Mouse (Mus musculus) heart, embryonic 13.5 days (tissue): ENCODE measurements around the gene Kit. TPM values are rescaled to one million over a fixed set of nuclear protein-coding genes. Genes with fewer than 3 reads are reported as not detected.

Source experiments
- ATAC-seq: fragments of 200-750 bp; cut with Nextera tagmentation; 2 replicates; pipeline ENCODE4 v1.8.0; 2017; ENCODE audit warnings: moderate TSS enrichment; ENCODE audit not compliant: insufficient number of reproducible peaks, low FRiP score, low TSS enrichment; ENCODE audit errors: extremely low read depth
- H3K27ac ChIP-seq: fragments of 300-500 bp; sonication (generic); replicated peaks from 2 replicates; pipeline ENCODE4 v1.5.1; 2015; ENCODE audit warnings: moderate library complexity, mild to moderate bottlenecking, inconsistent platforms
- H3K27me3 ChIP-seq: fragments of 300-500 bp; sonication (generic); replicated peaks from 2 replicates; pipeline ENCODE4 v1.6.1; 2015; ENCODE audit warnings: mild to moderate bottlenecking, inconsistent platforms
- H3K36me3 ChIP-seq: fragments of 300-500 bp; sonication (generic); 2 replicates; pipeline ENCODE4 v1.6.1; 2015; ENCODE audit warnings: mild to moderate bottlenecking, inconsistent platforms
- H3K4me1 ChIP-seq: fragments of 300-500 bp; sonication (generic); 2 replicates; pipeline ENCODE4 v1.6.1; 2015; ENCODE audit warnings: inconsistent platforms
- H3K4me2 ChIP-seq: fragments of 300-500 bp; sonication (generic); 2 replicates; pipeline ENCODE4 v1.6.1; 2015; ENCODE audit warnings: inconsistent platforms, mild to moderate bottlenecking, moderate library complexity
- H3K4me3 ChIP-seq: fragments of 300-500 bp; sonication (generic); 2 replicates; pipeline ENCODE4 v1.5.1; 2015; ENCODE audit warnings: moderate library complexity, mild to moderate bottlenecking, inconsistent platforms
- H3K9ac ChIP-seq: fragments of 300-500 bp; sonication (generic); 2 replicates; pipeline ENCODE4 v1.6.1; 2015; ENCODE audit warnings: inconsistent platforms, mild to moderate bottlenecking, moderate library complexity
- H3K9me3 ChIP-seq: fragments of 300-500 bp; sonication (generic); 2 replicates; pipeline ENCODE4 v1.6.1; 2016; ENCODE audit warnings: inconsistent platforms
- WGBS: fragments of 180-500 bp; shearing (Covaris S2); methylation state at CpG from one replicate; pipeline ENCODE4 v1.1.7; 2015; ENCODE audit warnings: mixed read lengths; 5-methylcytosine and 5-hydroxymethylcytosine counted together
- polyA plus RNA-seq: library from polyadenylated mRNA; unstranded; fragments of >200 nt; fragmentation: Nextera tagmentation; extraction: Ambion mirVana; gene quantifications from 2 replicates; pipeline ENCODE4 v1.2.1, GENCODE M21; 2015

Gene Kit
- 10.6 and 11.1 TPM in 2 replicates for polyA plus RNA-seq

GRCm38 (mm10) chr5:75574852-75575566 lies at the start of gene Kit:
Gene Kit, plus strand, starts transcription at chr5:75574916.
- Histone ChIP-seq H3K9ac (peak within 1 kb of the TSS; percentile 83), H3K36me3 (no peaks in the 10 kb centered on the region), H3K27me3 (peaks cover 53% of the 10 kb centered on the region), H3K27ac (0 out of 2 replicates have a peak within 1 kb of the TSS, but pooled peaks have one; percentile 24), H3K4me1 (peaks cover 29% of the 10 kb centered on the region), H3K9me3 (no peaks in the 10 kb centered on the region), H3K4me2 (peak within 1 kb of the TSS; percentile 100), H3K4me3 (peak within 1 kb of the TSS; percentile 72)
- under 1% methylated on average over 65 of the region's 65 CpGs for WGBS
- peak; percentile 85 for ATAC-seq

DNA sequence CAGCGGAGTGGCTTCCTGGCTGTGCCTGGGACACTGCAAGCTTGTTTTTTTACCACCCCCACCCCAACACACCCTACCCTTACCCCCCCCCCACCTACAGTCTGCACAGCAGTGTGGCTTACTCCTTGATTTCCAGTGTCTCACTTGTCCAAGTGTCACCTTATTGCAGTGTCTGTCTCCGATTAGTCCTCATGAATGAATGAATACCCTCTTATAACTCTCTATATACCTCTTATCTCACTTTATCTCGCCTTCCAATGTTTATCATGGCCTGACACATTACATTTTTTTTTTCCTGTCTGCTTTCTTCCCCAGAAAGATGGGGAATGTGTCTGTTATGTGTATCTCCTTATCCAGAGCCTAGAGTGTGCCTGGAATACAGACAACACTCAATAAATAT lies 38.6 kb upstream of the Kit start:
- no peak overlapping the region for H3K9ac ChIP-seq
- peaks cover 20% of the 10 kb centered on the region for H3K4me1 ChIP-seq
- WGBS = 31% methylated on average over 3 of the region's 3 CpGs
- no peaks in the 10 kb centered on the region for H3K36me3 ChIP-seq
- no peaks in the 10 kb centered on the region for H3K27me3 ChIP-seq
- no peak for ATAC-seq
- no peaks in the 10 kb centered on the region for H3K9me3 ChIP-seq
- H3K27ac ChIP-seq = no peak overlapping the region
- H3K4me3 ChIP-seq = no peak overlapping the region
- H3K4me2 ChIP-seq = 0 out of 2 replicates have a peak overlapping the region, but pooled peaks have one; percentile 10

DNA sequence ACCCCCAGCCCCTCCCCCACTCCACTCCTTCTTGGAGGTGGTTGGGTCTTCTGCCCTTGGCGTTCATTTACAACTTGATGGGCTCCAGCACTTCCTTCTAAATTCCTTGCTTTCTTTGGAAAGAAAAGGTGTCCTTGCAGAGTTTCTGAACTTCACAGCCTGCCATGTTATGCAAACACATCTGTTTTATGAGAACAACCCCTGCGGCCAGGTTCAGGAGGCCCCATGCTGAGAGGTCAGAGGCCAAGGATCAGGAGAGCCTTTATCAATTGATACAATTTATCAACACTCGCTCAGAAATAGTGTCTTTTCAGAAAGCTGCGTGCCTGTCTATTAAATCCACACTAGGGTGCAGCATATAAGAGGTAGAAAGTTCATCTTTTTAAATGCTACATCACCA lies 37.0 kb upstream of the Kit start:
- Histone ChIP-seq H3K4me2 (no peak overlapping the region), H3K9ac (no peak overlapping the region), H3K4me3 (no peak overlapping the region), H3K27me3 (no peaks in the 10 kb centered on the region), H3K36me3 (no peaks in the 10 kb centered on the region), H3K27ac (no peak overlapping the region), H3K4me1 (peaks cover 20% of the 10 kb centered on the region), H3K9me3 (no peaks in the 10 kb centered on the region)
- WGBS = 39% methylated on average over 4 of the region's 4 CpGs
- no peak for ATAC-seq

DNA sequence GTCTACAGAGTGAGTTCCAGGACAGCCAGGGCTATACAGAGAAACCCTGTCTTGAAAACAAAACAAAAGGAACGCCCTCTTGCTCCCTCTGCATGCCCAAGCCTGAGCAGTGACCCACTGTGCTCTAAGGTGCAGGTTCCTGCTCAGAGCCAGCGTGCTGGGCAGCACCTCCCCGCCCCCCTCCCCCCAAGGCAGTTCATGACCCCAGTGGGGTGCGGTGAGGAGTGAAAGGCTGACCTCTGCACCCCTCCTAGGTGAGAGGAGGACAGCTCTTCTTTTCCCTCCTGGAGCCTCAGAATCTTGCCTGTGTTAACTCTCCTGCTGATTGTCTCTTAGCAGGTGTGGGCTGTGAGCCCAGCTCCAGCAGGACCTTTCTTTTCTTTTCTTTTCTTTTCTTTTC lies 36.3 kb upstream of the Kit start:
- no peak for ATAC-seq
- H3K36me3 ChIP-seq = no peaks in the 10 kb centered on the region
- no peaks in the 10 kb centered on the region for H3K27me3 ChIP-seq
- peaks cover 20% of the 10 kb centered on the region for H3K4me1 ChIP-seq
- 0 out of 2 replicates have a peak overlapping the region, but pooled peaks have one; percentile 6 for H3K4me2 ChIP-seq
- H3K9me3 ChIP-seq = no peaks in the 10 kb centered on the region
- H3K4me3 ChIP-seq = no peak overlapping the region
- no peak overlapping the region for H3K27ac ChIP-seq
- H3K9ac ChIP-seq = no peak overlapping the region
- 50% methylated on average over 3 of the region's 4 CpGs for WGBS

DNA sequence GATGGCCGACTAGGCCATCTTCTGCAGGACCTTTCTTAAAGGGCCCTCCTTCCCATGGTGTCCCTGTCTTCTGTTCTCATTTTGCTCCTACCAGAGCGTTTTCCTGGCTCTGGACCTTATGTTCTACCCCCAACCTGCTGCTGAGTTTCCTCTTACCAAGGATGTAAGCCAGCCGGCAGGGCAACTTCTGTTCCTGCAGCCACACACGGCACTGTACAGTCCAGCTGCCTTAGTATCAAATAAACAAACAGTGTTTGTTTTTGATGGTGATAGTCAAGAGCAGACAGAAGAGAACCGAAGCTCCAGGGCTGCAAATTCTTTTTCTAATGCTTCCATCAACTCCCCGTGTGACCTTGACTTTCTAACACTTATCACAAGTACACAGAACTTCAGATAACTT lies 35.6 kb upstream of the Kit start:
- Histone ChIP-seq H3K27me3 (no peaks in the 10 kb centered on the region), H3K4me1 (peaks cover 20% of the 10 kb centered on the region), H3K9ac (0 out of 2 replicates have a peak overlapping the region, but pooled peaks have one; percentile 9), H3K4me3 (no peak overlapping the region), H3K4me2 (peak overlapping the region; percentile 30), H3K9me3 (no peaks in the 10 kb centered on the region), H3K36me3 (no peaks in the 10 kb centered on the region), H3K27ac (no peak overlapping the region; the same call in 1 of the 2 replicates)
- WGBS = 11% methylated on average over 6 of the region's 6 CpGs
- no peak for ATAC-seq

- H3K36me3 ChIP-seq = no peaks in the 10 kb centered on the region
- no peaks in the 10 kb centered on the region for H3K27me3 ChIP-seq
- ATAC-seq = no peak
- WGBS = 58% methylated on average over 3 of the region's 3 CpGs
- no peak overlapping the region for H3K4me2 ChIP-seq
- no peak overlapping the region for H3K4me3 ChIP-seq
- H3K4me1 ChIP-seq = peaks cover 16% of the 10 kb centered on the region
- no peaks in the 10 kb centered on the region for H3K9me3 ChIP-seq
- H3K27ac ChIP-seq = no peak overlapping the region
- H3K9ac ChIP-seq = no peak overlapping the region
Measured at GRCm38 (mm10) chr5:75543757-75544156, 31.0 kb upstream of the Kit start.

- WGBS = 59% methylated on average over 14 of the region's 14 CpGs
- no peak overlapping the region for H3K9ac ChIP-seq
- peaks cover 7% of the 10 kb centered on the region for H3K4me1 ChIP-seq
- no peaks in the 10 kb centered on the region for H3K9me3 ChIP-seq
- no peaks in the 10 kb centered on the region for H3K27me3 ChIP-seq
- H3K27ac ChIP-seq = no peak overlapping the region
- no peak overlapping the region for H3K4me2 ChIP-seq
- H3K4me3 ChIP-seq = no peak overlapping the region
- no peak for ATAC-seq
- no peaks in the 10 kb centered on the region for H3K36me3 ChIP-seq
Measured at GRCm38 (mm10) chr5:75544472-75545264, 30.0 kb upstream of the Kit start.

GRCm38 (mm10) chr5:75545265-75545643 lies 29.5 kb upstream of the Kit start:
- ATAC-seq = no peak
- H3K9me3 ChIP-seq = no peaks in the 10 kb centered on the region
- H3K4me3 ChIP-seq = no peak overlapping the region
- no peaks in the 10 kb centered on the region for H3K36me3 ChIP-seq
- WGBS = 66% methylated on average over 4 of the region's 4 CpGs
- peaks cover 7% of the 10 kb centered on the region; the same call in 1 of the 2 replicates for H3K4me1 ChIP-seq
- no peaks in the 10 kb centered on the region for H3K27me3 ChIP-seq
- no peak overlapping the region for H3K4me2 ChIP-seq
- no peak overlapping the region for H3K9ac ChIP-seq
- H3K27ac ChIP-seq = no peak overlapping the region

GRCm38 (mm10) chr5:75553021-75553420 lies 21.7 kb upstream of the Kit start:
- Histone ChIP-seq H3K9me3 (peaks cover 4% of the 10 kb centered on the region; the same call in 1 of the 2 replicates), H3K4me2 (no peak overlapping the region), H3K9ac (no peak overlapping the region), H3K27me3 (no peaks in the 10 kb centered on the region), H3K36me3 (no peaks in the 10 kb centered on the region), H3K4me3 (no peak overlapping the region), H3K4me1 (no peaks in the 10 kb centered on the region), H3K27ac (no peak overlapping the region)
- WGBS = 72% methylated on average over 3 of the region's 3 CpGs
- ATAC-seq = no peak

DNA sequence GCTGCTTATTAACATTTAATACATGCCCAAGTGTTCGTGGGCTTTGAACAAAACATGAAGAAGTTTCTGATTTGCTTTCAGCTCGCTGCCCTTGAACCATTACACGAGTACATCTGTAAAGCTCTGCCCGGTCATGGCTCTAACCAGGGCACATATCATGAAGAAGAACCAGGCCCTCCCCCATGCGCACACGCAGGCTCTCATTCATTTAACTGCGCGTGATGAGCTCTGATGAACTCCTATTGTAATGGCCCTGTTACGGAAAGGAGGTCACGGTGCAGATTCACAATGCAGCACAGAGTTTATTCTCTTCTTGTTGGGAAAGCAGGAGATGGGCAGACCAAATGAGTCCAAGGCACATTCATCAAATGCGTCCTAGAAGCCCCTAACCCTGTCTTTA lies 17.1 kb upstream of the Kit start:
- Histone ChIP-seq H3K27ac (no peak overlapping the region), H3K9me3 (peaks cover 3% of the 10 kb centered on the region; the same call in 1 of the 2 replicates), H3K4me2 (no peak overlapping the region), H3K27me3 (no peaks in the 10 kb centered on the region), H3K4me3 (no peak overlapping the region), H3K4me1 (no peaks in the 10 kb centered on the region), H3K36me3 (no peaks in the 10 kb centered on the region), H3K9ac (no peak overlapping the region)
- ATAC-seq = no peak
- 82% methylated on average over 11 of the region's 11 CpGs for WGBS

DNA sequence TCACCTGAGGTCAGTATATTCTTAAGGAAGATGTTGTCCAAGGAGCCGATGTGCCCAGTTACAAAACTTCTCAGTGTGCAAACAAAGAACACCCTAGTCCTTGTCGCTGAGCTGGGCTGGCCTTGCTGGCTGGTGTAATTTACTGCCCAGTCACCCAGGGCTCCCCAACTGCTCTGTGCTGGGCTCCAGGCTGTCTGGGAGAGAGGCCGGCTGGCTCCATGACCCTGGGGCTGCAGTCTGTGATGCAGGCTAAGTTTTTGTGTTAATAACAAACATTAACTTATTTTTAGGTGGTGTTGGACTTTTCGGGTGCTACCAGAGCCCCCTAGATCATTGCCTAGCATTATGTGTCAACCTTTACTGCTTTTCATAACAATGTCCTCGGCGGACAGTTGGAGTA lies 15.4 kb upstream of the Kit start:
- WGBS = 81% methylated on average over 6 of the region's 6 CpGs

More for the DNA sequence above, 15.4 kb upstream of the Kit start:
- Histone ChIP-seq H3K9ac (no peak overlapping the region), H3K27ac (no peak overlapping the region), H3K27me3 (no peaks in the 10 kb centered on the region), H3K4me1 (no peaks in the 10 kb centered on the region), H3K36me3 (no peaks in the 10 kb centered on the region), H3K4me3 (no peak overlapping the region), H3K4me2 (no peak overlapping the region), H3K9me3 (no peaks in the 10 kb centered on the region)
- no peak for ATAC-seq
